Mouse (Mus musculus): ENCODE results near the gene Tjp2.

Gene Tjp2

GRCm38 (mm10) chr19:24134144-24134911 is 90.5 kb downstream of the Tjp2 start:
- in situ Hi-C loops (cut with MboI, MseI) = no loop called here

GRCm38 (mm10) chr19:24123534-24124290 is 101.1 kb downstream of the Tjp2 start:
- in situ Hi-C loops (cut with MboI, MseI) = no loop called here

DNA sequence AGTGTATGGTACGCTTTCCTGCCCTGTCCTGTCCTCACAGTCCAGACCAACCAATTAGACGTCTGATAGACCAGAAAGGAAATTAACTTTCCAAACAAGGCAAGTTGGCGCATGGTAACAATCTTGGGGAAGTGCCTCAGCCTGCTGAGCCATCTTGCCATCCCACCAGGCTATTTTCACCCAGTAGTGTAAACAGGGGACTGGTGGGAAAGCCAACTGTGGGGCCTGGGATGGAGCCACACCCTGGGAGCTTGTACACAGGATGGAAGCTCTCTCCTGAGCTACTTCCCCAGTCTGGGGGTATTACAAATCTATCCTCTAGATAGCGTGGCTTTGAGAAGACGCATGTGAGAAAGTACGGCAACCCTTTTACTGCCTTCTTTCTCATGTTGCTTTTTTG is 101.7 kb downstream of the Tjp2 start:
- in situ Hi-C loops (cut with MboI, MseI) = no loop called here

- in situ Hi-C loops (cut with MboI, MseI) = no loop called here
Observed at GRCm38 (mm10) chr19:24122647-24123046, 102.2 kb downstream of the Tjp2 start.

DNA sequence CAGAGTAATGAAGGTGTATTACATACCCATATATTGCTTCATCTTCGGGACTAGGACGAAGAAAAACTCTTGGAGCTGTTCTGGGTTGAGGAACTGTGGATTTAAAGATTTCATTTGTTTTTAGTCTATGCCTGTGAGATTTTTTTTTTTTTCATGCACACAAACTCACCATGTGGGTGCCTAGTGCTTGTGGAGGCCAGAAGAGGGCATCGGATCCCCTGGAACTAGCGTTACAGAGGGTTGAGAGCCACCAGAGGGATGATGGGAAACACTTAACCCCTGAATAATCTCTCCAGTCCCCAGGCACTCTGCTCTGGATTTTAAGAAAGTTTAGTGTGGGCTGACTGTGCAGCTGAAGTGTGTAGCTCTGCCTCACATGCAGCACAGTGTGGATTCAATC is 104.0 kb downstream of the Tjp2 start:
- in situ Hi-C loops (cut with MboI, MseI) = no loop called here

GRCm38 (mm10) chr19:24118775-24119174 is 106.1 kb downstream of the Tjp2 start:
- in situ Hi-C loops (cut with MboI, MseI) = no loop called here

DNA sequence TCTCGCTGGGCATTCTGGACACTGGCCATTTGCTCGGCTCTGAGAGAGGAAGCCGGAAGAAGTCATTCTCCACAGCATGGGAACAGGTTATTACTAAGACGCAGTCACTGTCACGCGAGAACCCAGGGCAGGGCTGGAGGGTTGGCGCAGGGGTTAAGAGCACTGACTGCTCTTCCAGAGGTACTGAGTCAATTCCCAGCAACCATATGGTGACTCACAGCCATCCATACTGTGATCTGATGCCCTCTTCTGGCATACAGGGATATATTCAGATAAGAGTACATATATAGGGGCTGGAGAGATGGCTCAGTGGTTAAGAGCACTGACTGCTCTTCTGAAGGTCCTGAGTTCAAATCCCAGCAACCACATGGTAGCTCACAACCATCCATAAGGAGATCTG is 113.2 kb downstream of the Tjp2 start:
- in situ Hi-C loops (cut with MboI, MseI) = no loop called here

DNA sequence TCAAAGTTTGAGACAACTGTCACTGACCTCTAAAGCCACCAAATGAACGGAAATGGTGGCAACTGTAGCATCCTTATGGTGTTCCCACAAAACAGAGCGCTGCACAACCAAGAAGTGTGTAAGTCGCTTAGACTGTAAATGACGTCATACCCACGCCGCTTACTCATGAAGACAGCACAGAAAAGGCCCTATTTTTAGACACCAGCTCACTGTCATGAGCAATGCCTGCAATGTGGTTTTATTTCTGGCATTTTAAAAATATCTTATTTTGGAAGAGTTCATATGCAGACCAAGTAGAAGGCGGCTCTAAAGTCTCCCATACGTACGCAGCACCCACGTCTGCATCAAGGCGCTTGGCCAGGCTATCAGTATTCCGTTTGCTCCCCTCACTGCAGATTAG is 117.1 kb downstream of the Tjp2 start:
- in situ Hi-C loops (cut with MboI, MseI) = no loop called here

DNA sequence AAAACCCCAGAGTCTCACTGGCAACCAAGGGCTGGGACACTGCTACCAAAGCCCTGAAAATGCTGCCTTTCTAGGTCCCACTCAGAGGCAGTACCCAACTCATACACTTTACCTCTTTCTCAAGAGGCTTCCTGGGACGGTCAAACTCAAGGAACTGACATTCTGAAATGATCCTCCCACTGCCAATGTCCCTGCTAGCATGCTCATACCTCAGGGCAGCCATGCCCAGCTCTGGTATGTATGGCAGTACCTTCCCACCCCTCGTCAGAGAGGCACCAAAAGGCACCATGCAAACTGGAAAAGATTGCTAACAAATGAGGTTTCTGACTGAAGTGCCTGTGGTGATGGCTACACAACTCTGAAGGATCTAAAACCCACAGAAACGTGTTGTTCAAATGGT is 121.0 kb downstream of the Tjp2 start:
- in situ Hi-C loops (cut with MboI, MseI) = no loop called here

DNA sequence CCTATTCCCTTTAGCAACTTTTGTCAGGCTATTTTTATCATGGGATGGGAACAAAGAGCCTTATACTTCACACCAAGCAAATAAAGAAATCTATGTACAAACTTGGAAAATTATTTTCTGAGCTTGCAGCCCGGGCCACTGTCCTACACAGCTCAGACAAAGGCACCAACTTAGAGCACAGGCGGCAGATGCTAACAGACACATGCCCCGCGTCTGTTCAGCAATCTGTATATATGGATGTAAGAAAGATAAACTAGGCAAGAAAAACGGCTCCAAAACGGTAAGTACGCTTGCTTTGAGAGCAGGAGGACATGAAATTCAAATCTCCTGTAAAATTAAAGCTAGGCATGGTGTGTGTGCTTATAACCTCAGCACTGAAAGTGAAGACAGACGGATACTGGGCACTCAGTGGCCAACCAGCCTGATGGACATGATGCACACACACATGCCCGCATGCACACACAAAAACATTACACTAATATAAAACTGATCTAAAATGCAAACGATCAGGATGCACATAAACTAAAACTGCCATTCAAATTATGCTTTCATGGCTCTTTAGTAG is 122.2 kb downstream of the Tjp2 start:
- in situ Hi-C loops (cut with MboI, MseI) = no loop called here

DNA sequence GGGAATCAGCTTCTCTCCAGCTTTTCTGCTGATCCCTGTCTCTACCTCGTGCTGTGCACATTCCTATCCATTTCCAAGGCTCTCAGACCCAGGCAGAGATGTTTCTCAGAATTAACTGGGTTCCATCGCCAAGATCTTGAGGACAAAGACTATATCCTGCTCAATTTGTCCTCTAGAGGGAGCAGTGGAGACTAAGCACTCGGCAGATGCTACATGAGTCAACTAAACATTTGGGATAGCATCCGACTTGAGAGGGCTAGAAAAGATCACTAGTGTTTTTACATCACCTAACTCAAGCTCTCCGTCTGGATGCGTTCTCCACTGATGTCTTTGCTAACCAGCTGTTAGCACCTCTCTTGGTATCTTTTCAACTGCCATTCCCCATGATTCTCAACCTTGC is 123.6 kb downstream of the Tjp2 start:
- in situ Hi-C loops (cut with MboI, MseI) = no loop called here

GRCm38 (mm10) chr19:24098691-24099090 is 126.1 kb downstream of the Tjp2 start:
- in situ Hi-C loops (cut with MboI, MseI) = loop anchor here (10.0 kb wide), 1 partner anchor 116 kb away; no protein-coding TSS in a partner anchor

DNA sequence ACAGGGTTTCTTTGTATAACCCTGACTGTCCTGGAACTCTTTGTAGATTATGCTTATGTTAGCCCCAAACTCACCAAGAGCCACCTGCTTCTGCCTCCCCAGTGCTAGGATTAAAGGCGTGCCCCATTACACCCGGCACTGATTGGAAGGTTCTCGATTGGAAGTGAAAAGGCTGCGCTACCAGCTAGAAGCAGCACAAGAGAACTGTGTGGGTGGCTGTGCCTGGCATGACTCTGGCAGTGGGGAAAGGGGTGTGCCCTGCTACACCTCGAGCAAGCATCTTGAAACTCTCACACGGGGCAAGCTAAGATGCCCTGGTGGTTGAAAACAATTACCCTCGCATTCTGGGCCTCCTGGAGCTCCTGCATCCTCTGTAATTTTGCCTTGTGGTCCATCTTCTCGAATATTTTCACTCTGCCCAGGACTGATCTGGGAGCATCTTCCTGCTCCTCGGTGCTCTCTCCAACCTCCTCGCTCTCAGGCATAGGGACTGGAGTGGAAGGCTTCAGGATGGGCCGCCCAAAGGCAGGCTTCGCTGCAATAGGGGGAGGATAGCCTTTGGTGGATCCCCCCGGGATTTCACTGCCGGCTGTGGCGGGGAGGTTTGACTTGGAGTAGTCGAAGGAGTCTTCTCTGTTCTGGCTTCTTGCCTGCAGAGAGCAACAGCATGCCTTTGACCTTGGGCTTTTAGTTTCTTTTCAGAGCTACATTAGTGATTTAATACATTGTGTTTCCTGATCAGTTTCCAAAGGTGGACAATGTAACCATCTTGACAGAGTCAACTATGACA is 127.0 kb downstream of the Tjp2 start:
- in situ Hi-C loops (cut with MboI, MseI) = loop anchor here (10.0 kb wide), 1 partner anchor 117 kb away; no protein-coding TSS in a partner anchor

DNA sequence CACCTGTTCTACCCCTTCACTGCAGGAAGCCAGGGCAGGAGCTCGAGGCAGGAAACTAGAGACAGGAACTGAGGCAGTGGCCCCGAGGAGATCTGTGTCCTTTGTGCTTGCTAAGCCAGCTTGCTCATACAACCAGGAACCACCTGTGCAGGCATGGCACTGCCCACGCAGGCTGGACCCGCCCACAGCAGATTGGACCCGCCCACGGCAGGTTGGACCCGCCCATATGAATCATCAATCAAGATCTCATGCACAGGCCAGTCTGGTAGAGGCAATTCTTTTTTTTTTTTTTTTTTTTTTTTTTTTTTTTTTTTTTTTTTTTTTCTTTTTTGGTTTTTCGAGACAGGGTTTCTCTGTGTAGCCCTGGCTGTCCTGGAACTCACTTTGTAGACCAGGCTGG is 132.8 kb downstream of the Tjp2 start:
- in situ Hi-C loops (cut with MboI, MseI) = loop anchor here (10.0 kb wide), 1 partner anchor 123 kb away; no protein-coding TSS in a partner anchor

- in situ Hi-C loops (cut with MboI, MseI) = loop anchor here (10.0 kb wide), 1 partner anchor 124 kb away; no protein-coding TSS in a partner anchor
Observed at GRCm38 (mm10) chr19:24090366-24090765, 134.5 kb downstream of the Tjp2 start.

- in situ Hi-C loops (cut with MboI, MseI) = no loop called here
Observed at GRCm38 (mm10) chr19:24085306-24085705, 139.5 kb downstream of the Tjp2 start.

- in situ Hi-C loops (cut with MboI, MseI) = loop anchor here (5.0 kb wide), 1 partner anchor 592 kb away; the partner anchor contains the start of gene Tmem252
Observed at GRCm38 (mm10) chr19:24080417-24081080, 144.3 kb downstream of the Tjp2 start.

DNA sequence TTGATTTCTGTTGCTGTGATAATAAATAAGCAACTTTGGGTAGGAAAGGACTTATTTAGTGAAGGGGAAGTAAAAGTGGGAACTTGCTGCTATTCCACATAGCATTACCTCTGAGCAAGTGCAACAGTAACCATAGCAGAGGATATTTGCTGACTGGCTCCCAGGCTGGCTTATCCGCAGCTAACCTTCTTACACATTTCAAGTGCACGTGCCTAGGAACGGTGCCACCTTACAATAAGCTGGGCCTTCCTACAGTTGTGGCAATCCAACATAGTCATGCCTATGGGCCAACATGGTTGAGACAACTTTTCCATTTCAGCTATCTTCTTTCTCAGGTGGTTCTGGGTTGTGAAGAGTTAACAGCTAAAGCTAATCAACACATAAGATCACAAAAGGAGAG is 147.2 kb downstream of the Tjp2 start:
- in situ Hi-C loops (cut with MboI, MseI) = no loop called here

DNA sequence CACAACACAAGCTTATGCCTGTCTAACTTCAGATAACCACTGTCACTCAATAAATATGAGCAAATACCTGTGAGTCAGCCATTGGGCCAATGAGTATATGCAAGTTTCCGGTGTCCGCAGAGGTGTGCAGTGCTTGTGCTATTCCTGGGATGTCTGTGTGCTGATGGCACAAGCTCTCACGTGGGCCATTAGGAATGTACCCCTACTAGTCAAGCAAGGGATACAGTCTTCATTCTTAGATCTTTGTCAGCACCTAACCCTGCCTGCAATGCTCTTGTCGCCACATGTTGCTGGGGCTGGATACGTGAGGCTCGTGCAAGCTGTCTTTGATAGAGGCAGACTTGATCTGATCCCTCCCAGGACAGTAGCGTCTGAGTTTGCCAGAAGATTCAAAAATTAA is 148.3 kb downstream of the Tjp2 start:
- in situ Hi-C loops (cut with MboI, MseI) = no loop called here

DNA sequence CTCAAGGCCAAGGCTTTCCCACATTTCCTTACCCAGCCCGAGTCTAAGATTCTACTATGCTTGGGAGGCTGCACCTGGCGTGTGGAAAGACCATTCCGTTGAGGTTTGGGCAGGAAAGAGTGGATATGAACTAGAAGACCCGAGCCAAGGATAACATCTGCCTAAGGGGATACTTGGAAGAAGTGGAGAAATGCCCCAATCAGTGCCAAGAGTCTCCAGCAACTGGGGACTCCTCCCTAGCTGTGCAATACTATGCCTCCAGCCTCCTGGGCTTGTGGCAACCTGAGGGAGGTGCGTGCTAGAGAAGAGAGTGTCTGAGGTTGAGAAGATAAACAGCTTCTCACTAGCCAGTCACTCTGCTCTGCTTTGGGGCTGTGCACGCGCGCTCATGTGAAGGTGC is 148.9 kb downstream of the Tjp2 start:
- in situ Hi-C loops (cut with MboI, MseI) = no loop called here

GRCm38 (mm10) chr19:24073155-24073554 is 151.7 kb downstream of the Tjp2 start:
- in situ Hi-C loops (cut with MboI, MseI) = no loop called here
